Mouse (Mus musculus) bone marrow macrophage, adult 2 months (primary cell): ENCODE results near the gene Ctsd.

Source experiments
- CTCF ChIP-seq: IDR thresholded peaks from 2 replicates; pipeline ENCODE4 v1.5.1; 2012; ENCODE audit warnings: low read depth, mild to moderate bottlenecking, low read length, moderate library complexity
- POLR2A ChIP-seq: IDR thresholded peaks from 2 replicates; pipeline ENCODE4 v1.6.1; 2012; ENCODE audit warnings: mild to moderate bottlenecking, low read depth, low read length, borderline replicate concordance

- no peak for TF ChIP-seq CTCF
- TF ChIP-seq POLR2A = no peak
These were observed 8.8 kb upstream of the Ctsd start for GRCm38 (mm10) chr7:142396611-142397010.
